Mouse (Mus musculus) MEL (cell line): ENCODE data around the gene Srf.
A peak's percentile ranks its signal among the peaks of the same experiment; 100 is the strongest.

Source experiments
- CTCF ChIP-seq, 3 experiments: IDR thresholded peaks in 2 of 3; conservative IDR thresholded peaks in 1 of 3; 2 replicates each; pipeline ENCODE4 v1.5.1; 2011 to 2012; ENCODE audit warnings: low read length in 3 of 3, low read depth in 2 of 3, mild to moderate bottlenecking in 2 of 3, improper control_type of control experiment in 1 of 3, inconsistent platforms in 1 of 3, mixed read lengths in 1 of 3, moderate library complexity in 1 of 3; ENCODE audit not compliant: control insufficient read depth in 1 of 3, insufficient read depth in 1 of 3, poor library complexity in 1 of 3, severe bottlenecking in 1 of 3
- E2F4 ChIP-seq: IDR thresholded peaks from 2 replicates; pipeline ENCODE4 v1.6.1; 2011; ENCODE audit warnings: low read depth, low read length, improper control_type of control experiment, borderline replicate concordance
- EP300 ChIP-seq, 2 experiments: IDR thresholded peaks; 2 replicates each; pipeline ENCODE4 v1.6.1; 2011; ENCODE audit warnings: improper control_type of control experiment in 2 of 2, low read length in 2 of 2, low read depth in 1 of 2, mild to moderate bottlenecking in 1 of 2
- GATA1 ChIP-seq: IDR thresholded peaks from 2 replicates; pipeline ENCODE4 v1.6.1; 2011; ENCODE audit warnings: low read depth, low read length, improper control_type of control experiment
- HCFC1 ChIP-seq: IDR thresholded peaks from 2 replicates; pipeline ENCODE4 v1.6.1; 2012; ENCODE audit warnings: low read depth, mild to moderate bottlenecking, inconsistent platforms, low read length, improper control_type of control experiment, moderate library complexity
- MAFK ChIP-seq: IDR thresholded peaks from 2 replicates; pipeline ENCODE4 v1.6.1; 2011; ENCODE audit warnings: low read depth, mild to moderate bottlenecking, low read length, improper control_type of control experiment, borderline replicate concordance
- MAX ChIP-seq: IDR thresholded peaks from 2 replicates; pipeline ENCODE4 v1.6.1; 2011; ENCODE audit warnings: low read length, improper control_type of control experiment
- MYC ChIP-seq: IDR thresholded peaks from 2 replicates; pipeline ENCODE4 v1.6.1; 2011; ENCODE audit warnings: low read depth, mild to moderate bottlenecking, low read length, improper control_type of control experiment, moderate library complexity
- POLR2A ChIP-seq, 2 experiments: IDR thresholded peaks; 2 replicates each; pipeline ENCODE4 v1.6.1; 2011 to 2012; ENCODE audit warnings: low read length in 2 of 2, mild to moderate bottlenecking in 2 of 2, control low read depth in 1 of 2, improper control_type of control experiment in 1 of 2, low read depth in 1 of 2, moderate library complexity in 1 of 2; ENCODE audit not compliant: control insufficient read depth in 1 of 2, insufficient read depth in 1 of 2, poor library complexity in 1 of 2
- SIN3A ChIP-seq: IDR thresholded peaks from 2 replicates; pipeline ENCODE4 v1.6.1; 2012; ENCODE audit warnings: low read length, improper control_type of control experiment, inconsistent platforms
- SMC3 ChIP-seq: IDR thresholded peaks from 2 replicates; pipeline ENCODE4 v1.6.1; 2011; ENCODE audit warnings: low read depth, low read length, improper control_type of control experiment

GRCm38 (mm10) chr17:46600569-46600968 lies 44.6 kb upstream of the Srf start:
- TF ChIP-seq CTCF (IDR thresholded peaks at IDR 0.05 in 2 of 3, conservative IDR thresholded peaks at IDR 0.05 in 1 of 3; ENCODE audit: control insufficient read depth in 1 of 3, insufficient read depth in 1 of 3, low read depth in 2 of 3, low read length in 3 of 3, poor library complexity in 1 of 3, severe bottlenecking in 1 of 3) (peak in 1 of 3 experiments; percentile 54; a peak in 2 of 6 replicates), EP300 (IDR thresholded peaks at IDR 0.05; ENCODE audit: low read depth in 1 of 2, low read length in 2 of 2) (no peak), MYC (no peak), E2F4 (no peak), POLR2A (IDR thresholded peaks at IDR 0.05; ENCODE audit: control insufficient read depth in 1 of 2, insufficient read depth in 1 of 2, low read depth in 1 of 2, low read length in 2 of 2, poor library complexity in 1 of 2) (no peak), SIN3A (no peak), GATA1 (no peak), MAX (no peak), HCFC1 (no peak), MAFK (no peak), SMC3 (peak; percentile 46)
